Mouse (Mus musculus): ENCODE results near the gene Gm11639. TPM values are rescaled to one million over a fixed set of nuclear protein-coding genes. Genes with fewer than 3 reads are reported as not detected.

Gene Gm11639
- polyA plus RNA-seq, 1 experiment from 2014 or later: 0.01 TPM

GRCm38 (mm10) chr11:104660599-104660998 is 24.9 kb upstream of the Gm11639 start:
- peaks cover 13% of the 10 kb centered on the region for H3K36me3 ChIP-seq
- ATAC-seq (ENCODE audit: extremely low read depth, insufficient number of reproducible peaks, low FRiP score, low TSS enrichment): no peak
- WGBS: 94% methylated on average over 4 of the region's 4 CpGs
- H3K4me2 ChIP-seq: no peak overlapping the region
- no peaks in the 10 kb centered on the region for H3K27me3 ChIP-seq (replicated peaks)
- H3K4me1 ChIP-seq: peaks cover 25% of the 10 kb centered on the region
- no peak overlapping the region for H3K9ac ChIP-seq
- H3K9me3 ChIP-seq: no peaks in the 10 kb centered on the region
- no peak overlapping the region for H3K4me3 ChIP-seq
- no peak overlapping the region for H3K27ac ChIP-seq (replicated peaks)

GRCm38 (mm10) chr11:104661106-104661505 is 24.4 kb upstream of the Gm11639 start:
- WGBS: 66% methylated on average over 5 of the region's 5 CpGs
- H3K36me3 ChIP-seq: peaks cover 13% of the 10 kb centered on the region
- H3K4me1 ChIP-seq: peaks cover 25% of the 10 kb centered on the region
- H3K9me3 ChIP-seq: no peaks in the 10 kb centered on the region
- H3K27me3 ChIP-seq (replicated peaks): no peaks in the 10 kb centered on the region
- no peak overlapping the region for H3K4me2 ChIP-seq
- no peak overlapping the region for H3K9ac ChIP-seq
- ATAC-seq (ENCODE audit: extremely low read depth, insufficient number of reproducible peaks, low FRiP score, low TSS enrichment): no peak
- H3K4me3 ChIP-seq: no peak overlapping the region
- no peak overlapping the region for H3K27ac ChIP-seq (replicated peaks)

- H3K4me2 ChIP-seq: peak overlapping the region; percentile 16; the same call in 1 of the 2 replicates
- H3K4me1 ChIP-seq: peaks cover 25% of the 10 kb centered on the region
- no peaks in the 10 kb centered on the region for H3K9me3 ChIP-seq
- H3K27ac ChIP-seq (replicated peaks): no peak overlapping the region
- no peak overlapping the region for H3K9ac ChIP-seq
- 66% methylated on average over 20 of the region's 20 CpGs for WGBS
- H3K27me3 ChIP-seq (replicated peaks): no peaks in the 10 kb centered on the region
- peaks cover 13% of the 10 kb centered on the region for H3K36me3 ChIP-seq
- ATAC-seq (ENCODE audit: extremely low read depth, insufficient number of reproducible peaks, low FRiP score, low TSS enrichment): no peak
- no peak overlapping the region for H3K4me3 ChIP-seq
Measured at GRCm38 (mm10) chr11:104661531-104662205, 23.8 kb upstream of the Gm11639 start.

GRCm38 (mm10) chr11:104662573-104662972 is 22.9 kb upstream of the Gm11639 start:
- Histone ChIP-seq H3K27me3 (replicated peaks) (no peaks in the 10 kb centered on the region), H3K4me1 (peaks cover 30% of the 10 kb centered on the region), H3K27ac (replicated peaks) (no peak overlapping the region), H3K4me2 (no peak overlapping the region), H3K9ac (no peak overlapping the region), H3K9me3 (no peaks in the 10 kb centered on the region), H3K36me3 (peaks cover 13% of the 10 kb centered on the region), H3K4me3 (no peak overlapping the region)
- WGBS: 79% methylated on average over 11 of the region's 11 CpGs
- no peak for ATAC-seq (ENCODE audit: extremely low read depth, insufficient number of reproducible peaks, low FRiP score, low TSS enrichment)

GRCm38 (mm10) chr11:104663241-104663877 is 22.1 kb upstream of the Gm11639 start:
- no peak overlapping the region for H3K27ac ChIP-seq (replicated peaks)
- 63% methylated on average over 6 of the region's 6 CpGs for WGBS
- no peaks in the 10 kb centered on the region for H3K27me3 ChIP-seq (replicated peaks)
- peaks cover 30% of the 10 kb centered on the region for H3K4me1 ChIP-seq
- peaks cover 13% of the 10 kb centered on the region for H3K36me3 ChIP-seq
- H3K9ac ChIP-seq: no peak overlapping the region
- no peak overlapping the region for H3K4me2 ChIP-seq
- no peaks in the 10 kb centered on the region for H3K9me3 ChIP-seq
- no peak for ATAC-seq (ENCODE audit: extremely low read depth, insufficient number of reproducible peaks, low FRiP score, low TSS enrichment)
- no peak overlapping the region for H3K4me3 ChIP-seq

- Histone ChIP-seq H3K4me2 (no peak overlapping the region), H3K36me3 (peaks cover 13% of the 10 kb centered on the region), H3K27me3 (replicated peaks) (no peaks in the 10 kb centered on the region), H3K9ac (no peak overlapping the region), H3K4me1 (peaks cover 30% of the 10 kb centered on the region), H3K27ac (replicated peaks) (no peak overlapping the region), H3K9me3 (no peaks in the 10 kb centered on the region), H3K4me3 (no peak overlapping the region)
- no peak for ATAC-seq (ENCODE audit: extremely low read depth, insufficient number of reproducible peaks, low FRiP score, low TSS enrichment)
- 56% methylated on average over 3 of the region's 3 CpGs for WGBS
Measured at GRCm38 (mm10) chr11:104663878-104664261, 21.6 kb upstream of the Gm11639 start.

- Histone ChIP-seq H3K4me2 (no peak overlapping the region), H3K9me3 (no peaks in the 10 kb centered on the region), H3K4me3 (no peak overlapping the region), H3K27me3 (replicated peaks) (no peaks in the 10 kb centered on the region), H3K36me3 (peaks cover 13% of the 10 kb centered on the region), H3K9ac (no peak overlapping the region), H3K4me1 (peaks cover 30% of the 10 kb centered on the region), H3K27ac (replicated peaks) (0 out of 2 replicates have a peak overlapping the region, but pooled peaks have one; percentile 8)
- ATAC-seq (ENCODE audit: extremely low read depth, insufficient number of reproducible peaks, low FRiP score, low TSS enrichment): no peak
Measured at GRCm38 (mm10) chr11:104664441-104664840, 21.1 kb upstream of the Gm11639 start.

GRCm38 (mm10) chr11:104667399-104667798 is 18.1 kb upstream of the Gm11639 start:
- Histone ChIP-seq H3K9me3 (no peaks in the 10 kb centered on the region), H3K4me3 (no peak overlapping the region), H3K27me3 (replicated peaks) (no peaks in the 10 kb centered on the region), H3K36me3 (no peaks in the 10 kb centered on the region), H3K4me1 (peaks cover 26% of the 10 kb centered on the region), H3K9ac (no peak overlapping the region), H3K27ac (replicated peaks) (no peak overlapping the region), H3K4me2 (no peak overlapping the region)
- WGBS: 44% methylated on average over 5 of the region's 5 CpGs
- no peak for ATAC-seq (ENCODE audit: extremely low read depth, insufficient number of reproducible peaks, low FRiP score, low TSS enrichment)

GRCm38 (mm10) chr11:104673412-104673811 is 12.1 kb upstream of the Gm11639 start:
- no peaks in the 10 kb centered on the region for H3K4me1 ChIP-seq
- H3K4me3 ChIP-seq: no peak overlapping the region
- ATAC-seq (ENCODE audit: extremely low read depth, insufficient number of reproducible peaks, low FRiP score, low TSS enrichment): no peak
- H3K4me2 ChIP-seq: no peak overlapping the region
- H3K36me3 ChIP-seq: no peaks in the 10 kb centered on the region
- no peak overlapping the region for H3K27ac ChIP-seq (replicated peaks)
- H3K27me3 ChIP-seq (replicated peaks): no peaks in the 10 kb centered on the region
- no peak overlapping the region for H3K9ac ChIP-seq
- WGBS: 64% methylated on average over 4 of the region's 4 CpGs
- H3K9me3 ChIP-seq: no peaks in the 10 kb centered on the region

GRCm38 (mm10) chr11:104674768-104675167 is 10.7 kb upstream of the Gm11639 start:
- Histone ChIP-seq H3K4me1 (no peaks in the 10 kb centered on the region), H3K9ac (no peak overlapping the region), H3K4me3 (no peak overlapping the region), H3K27me3 (replicated peaks) (no peaks in the 10 kb centered on the region), H3K4me2 (no peak overlapping the region), H3K9me3 (no peaks in the 10 kb centered on the region), H3K36me3 (no peaks in the 10 kb centered on the region), H3K27ac (replicated peaks) (no peak overlapping the region)
- ATAC-seq (ENCODE audit: extremely low read depth, insufficient number of reproducible peaks, low FRiP score, low TSS enrichment): no peak
- WGBS: 86% methylated on average over 11 of the region's 11 CpGs

- Histone ChIP-seq H3K9me3 (no peaks in the 10 kb centered on the region), H3K4me1 (no peaks in the 10 kb centered on the region), H3K27ac (replicated peaks) (no peak overlapping the region), H3K27me3 (replicated peaks) (no peaks in the 10 kb centered on the region), H3K9ac (no peak overlapping the region), H3K4me2 (no peak overlapping the region), H3K4me3 (no peak overlapping the region), H3K36me3 (no peaks in the 10 kb centered on the region)
- ATAC-seq (ENCODE audit: extremely low read depth, insufficient number of reproducible peaks, low FRiP score, low TSS enrichment): no peak
- WGBS: 83% methylated on average over 6 of the region's 6 CpGs
Measured at GRCm38 (mm10) chr11:104693235-104693634, 7.7 kb downstream of the Gm11639 start.

- ATAC-seq (ENCODE audit: extremely low read depth, insufficient number of reproducible peaks, low FRiP score, low TSS enrichment): no peak
- no peak overlapping the region for H3K4me2 ChIP-seq
- no peak overlapping the region for H3K27ac ChIP-seq (replicated peaks)
- 64% methylated on average over 15 of the region's 15 CpGs for WGBS
- no peaks in the 10 kb centered on the region for H3K27me3 ChIP-seq (replicated peaks)
- H3K4me3 ChIP-seq: no peak overlapping the region
- no peaks in the 10 kb centered on the region for H3K4me1 ChIP-seq
- H3K9me3 ChIP-seq: no peaks in the 10 kb centered on the region
- no peaks in the 10 kb centered on the region for H3K36me3 ChIP-seq
- H3K9ac ChIP-seq: no peak overlapping the region
Measured at GRCm38 (mm10) chr11:104704097-104704496, 18.6 kb downstream of the Gm11639 start.

All from heart, embryonic 13.5 days (tissue).